Mouse (Mus musculus): ENCODE measurements around the gene Coa7.

Coa7 gene

GRCm38 (mm10) chr4:108383183-108383714 lies 55.3 kb downstream of the Coa7 start, which contains the start of gene Shisal2a:
Gene Shisal2a (minus strand): TSS chr4:108383349.
- DNase-seq (ENCODE audit: low read depth, low spot score): peak; percentile 37

- peak; percentile 44 for DNase-seq (ENCODE audit: low read depth, low spot score)
These were observed 58.1 kb downstream of the Coa7 start for GRCm38 (mm10) chr4:108386087-108386486.

GRCm38 (mm10) chr4:108387106-108387505 lies 59.2 kb downstream of the Coa7 start:
- peak; percentile 44 for DNase-seq (ENCODE audit: low read depth, low spot score)

GRCm38 (mm10) chr4:108387681-108388253 lies 59.8 kb downstream of the Coa7 start:
- DNase-seq (ENCODE audit: low read depth, low spot score): peak; percentile 76

GRCm38 (mm10) chr4:108388741-108389140 lies 60.8 kb downstream of the Coa7 start:
- DNase-seq (ENCODE audit: low read depth, low spot score): no peak

- no peak for DNase-seq (ENCODE audit: low read depth, low spot score)
These were observed 63.2 kb downstream of the Coa7 start for GRCm38 (mm10) chr4:108391124-108391523.
